ENCODE assay signal across 18 mouse cellular contexts in genomic region chr5:101657698-101658097, GRCm38 (mm10). TPM values are rescaled to one million over a fixed set of nuclear protein-coding genes. Genes with fewer than 3 reads are reported as not detected.
A peak's percentile ranks its signal among the peaks of the same experiment; 100 is the strongest.
DNase-seq lines count a peak whose midpoint lies in the region; ATAC-seq lines count a peak whose summit lies in the region.
"Had no signal": no experiment of that assay in that cellular context is flagged by ENCODE, and none has a peak within 500 bp of the region (broad histone marks: within the 10 kb centered on the region; RNA-seq: fewer than 3 reads in every experiment).

No protein-coding gene starts in this region.

- DNase-seq in midbrain, embryonic 10.5 days (ENCODE audit: low spot score) = peak; percentile 40
- peak; percentile 55 for DNase-seq in hindbrain, embryonic 11.5 days (ENCODE audit: low spot score)
- peak; percentile 21 for DNase-seq in retina, postnatal 1 day
- no peak for DNase-seq in c-Kit-positive CD71-positive TER-119-positive erythroid progenitor cells, embryonic 14.5 days (ENCODE audit: low spot score)
- DNase-seq: cerebellum, adult 11 months; cerebellum, postnatal 14 days; heart, postnatal 36 days; kidney, adult 11 months; thymus, adult 18-20 months had no signal

- H3K36me3 ChIP-seq in midbrain, embryonic 10.5 days = no peaks in the 10 kb centered on the region
- no peaks in the 10 kb centered on the region for H3K36me3 ChIP-seq in midbrain, embryonic 16.5 days (ENCODE audit: control insufficient read depth, insufficient read depth, low read length)
- no peaks in the 10 kb centered on the region for H3K36me3 ChIP-seq in hindbrain, embryonic 11.5 days (ENCODE audit: control insufficient read depth, insufficient read depth, low read length)
- no peaks in the 10 kb centered on the region for H3K36me3 ChIP-seq in hindbrain, embryonic 16.5 days (ENCODE audit: control insufficient read depth, insufficient read depth, low read length)
- no peaks in the 10 kb centered on the region for H3K36me3 ChIP-seq in forebrain, embryonic 12.5 days (replicated peaks)
- H3K36me3 ChIP-seq: embryonic facial prominence, embryonic 12.5 days; G1E; heart, embryonic 12.5 days; limb, embryonic 13.5 days had no signal

- peaks cover 56% of the 10 kb centered on the region for H3K4me1 ChIP-seq in midbrain, embryonic 10.5 days
- H3K4me1 ChIP-seq in midbrain, embryonic 16.5 days (ENCODE audit: control insufficient read depth, insufficient read depth, low read length) = no peaks in the 10 kb centered on the region
- H3K4me1 ChIP-seq in hindbrain, embryonic 11.5 days (replicated peaks; ENCODE audit: control insufficient read depth, insufficient read depth, low read length) = no peaks in the 10 kb centered on the region
- no peaks in the 10 kb centered on the region for H3K4me1 ChIP-seq in hindbrain, embryonic 16.5 days (ENCODE audit: control insufficient read depth, insufficient read depth, low read depth, low read length)
- peaks cover 8% of the 10 kb centered on the region; the same call in 1 of the 2 replicates for H3K4me1 ChIP-seq in forebrain, embryonic 12.5 days
- H3K4me1 ChIP-seq: embryonic facial prominence, embryonic 12.5 days had no signal

- peak overlapping the region; percentile 76 for H3K4me3 ChIP-seq in midbrain, embryonic 10.5 days
- no peak overlapping the region for H3K4me3 ChIP-seq in midbrain, embryonic 16.5 days (ENCODE audit: low read depth, low read length)
- peak overlapping the region; percentile 7; the same call in 1 of the 2 replicates for H3K4me3 ChIP-seq in hindbrain, embryonic 11.5 days (ENCODE audit: low read depth, low read length)
- no peak overlapping the region for H3K4me3 ChIP-seq in hindbrain, embryonic 16.5 days (ENCODE audit: low read length)
- H3K4me3 ChIP-seq in forebrain, embryonic 12.5 days (replicated peaks) = no peak overlapping the region
- H3K4me3 ChIP-seq: embryonic facial prominence, embryonic 12.5 days; heart, embryonic 12.5 days; limb, embryonic 13.5 days had no signal

- peaks cover 100% of the 10 kb centered on the region for H3K27me3 ChIP-seq in midbrain, embryonic 10.5 days (ENCODE audit: low read depth, poor library complexity, severe bottlenecking)
- H3K27me3 ChIP-seq in midbrain, embryonic 16.5 days (ENCODE audit: control insufficient read depth, insufficient read depth, low read depth, low read length) = peaks cover 54% of the 10 kb centered on the region
- peaks cover 82% of the 10 kb centered on the region for H3K27me3 ChIP-seq in hindbrain, embryonic 11.5 days (ENCODE audit: control insufficient read depth, insufficient read depth, low read length)
- H3K27me3 ChIP-seq in hindbrain, embryonic 16.5 days (replicated peaks; ENCODE audit: control insufficient read depth, insufficient read depth, low read length) = peaks cover 46% of the 10 kb centered on the region
- peaks cover 90% of the 10 kb centered on the region for H3K27me3 ChIP-seq in forebrain, embryonic 12.5 days

- no peak overlapping the region for H3K4me2 ChIP-seq in midbrain, embryonic 16.5 days (ENCODE audit: low read length)
- peak overlapping the region; percentile 0; the same call in 1 of the 2 replicates for H3K4me2 ChIP-seq in hindbrain, embryonic 11.5 days (replicated peaks; ENCODE audit: low read depth, low read length)
- 0 out of 2 replicates have a peak overlapping the region, but pooled peaks have one; percentile 12 for H3K4me2 ChIP-seq in hindbrain, embryonic 16.5 days (ENCODE audit: low read length)
- H3K4me2 ChIP-seq in forebrain, embryonic 12.5 days = no peak overlapping the region
- H3K4me2 ChIP-seq: embryonic facial prominence, embryonic 12.5 days; heart, embryonic 12.5 days; limb, embryonic 13.5 days had no signal

- H3K27ac ChIP-seq in midbrain, embryonic 10.5 days (replicated peaks) = 0 out of 2 replicates have a peak overlapping the region, but pooled peaks have one; percentile 49
- H3K27ac ChIP-seq in midbrain, embryonic 16.5 days (ENCODE audit: low read length) = no peak overlapping the region
- no peak overlapping the region for H3K27ac ChIP-seq in hindbrain, embryonic 11.5 days (ENCODE audit: low read depth, low read length)
- no peak overlapping the region for H3K27ac ChIP-seq in hindbrain, embryonic 16.5 days (ENCODE audit: low read depth, low read length)
- no peak overlapping the region for H3K27ac ChIP-seq in forebrain, embryonic 12.5 days
- H3K27ac ChIP-seq: embryonic facial prominence, embryonic 12.5 days; limb, embryonic 13.5 days; liver, embryonic 14.5 days had no signal

- WGBS in midbrain, embryonic 10.5 days = 2% methylated on average over 10 of the region's 10 CpGs
- WGBS in midbrain, embryonic 16.5 days = 4% methylated on average over 10 of the region's 10 CpGs
- 0% methylated on average over 10 of the region's 10 CpGs for WGBS in hindbrain, embryonic 11.5 days
- WGBS in hindbrain, embryonic 16.5 days = 5% methylated on average over 10 of the region's 10 CpGs
- under 1% methylated on average over 10 of the region's 10 CpGs for WGBS in forebrain, embryonic 12.5 days

- no peak for ATAC-seq in midbrain, embryonic 16.5 days
- ATAC-seq in hindbrain, embryonic 11.5 days (ENCODE audit: low FRiP score) = no peak
- no peak for ATAC-seq in hindbrain, embryonic 16.5 days
- ATAC-seq in forebrain, embryonic 12.5 days (ENCODE audit: low FRiP score) = no peak
- ATAC-seq: forebrain, embryonic 16.5 days had no signal

- no peak overlapping the region for H3K9ac ChIP-seq in midbrain, embryonic 16.5 days (ENCODE audit: low read depth, low read length)
- H3K9ac ChIP-seq in hindbrain, embryonic 11.5 days (ENCODE audit: low read depth, low read length) = no peak overlapping the region
- H3K9ac ChIP-seq in hindbrain, embryonic 16.5 days (ENCODE audit: low read depth, low read length) = no peak overlapping the region
- H3K9ac ChIP-seq in forebrain, embryonic 12.5 days = no peak overlapping the region
- H3K9ac ChIP-seq: embryonic facial prominence, embryonic 12.5 days; heart, embryonic 12.5 days; limb, embryonic 13.5 days; liver, embryonic 14.5 days had no signal

- H3K9me3 ChIP-seq in midbrain, embryonic 10.5 days (replicated peaks) = no peaks in the 10 kb centered on the region
- no peaks in the 10 kb centered on the region for H3K9me3 ChIP-seq in midbrain, embryonic 16.5 days (replicated peaks; ENCODE audit: control insufficient read depth, low read length, poor library complexity, severe bottlenecking)
- no peaks in the 10 kb centered on the region for H3K9me3 ChIP-seq in hindbrain, embryonic 11.5 days (ENCODE audit: control insufficient read depth, low read length)
- no peaks in the 10 kb centered on the region for H3K9me3 ChIP-seq in hindbrain, embryonic 16.5 days (ENCODE audit: control insufficient read depth, low read length)
- H3K9me3 ChIP-seq in forebrain, embryonic 12.5 days = no peaks in the 10 kb centered on the region
- H3K9me3 ChIP-seq: embryonic facial prominence, embryonic 12.5 days; heart, embryonic 12.5 days; limb, embryonic 13.5 days had no signal

RNA-seq across cellular contexts. Expression of gene Nkx6-1, which starts 7.1 kb away (rescaled TPM):
- polyA plus RNA-seq in midbrain, embryonic 10.5 days (2016; fragmentation: Nextera tagmentation; extraction: Ambion mirVana) = 9.0 and 11.0 TPM in 2 replicates
- polyA plus RNA-seq in midbrain, embryonic 16.5 days (2015; fragmentation: Nextera tagmentation; extraction: Ambion mirVana) = 0.94 and 1.6 TPM in 2 replicates
- polyA plus RNA-seq in hindbrain, embryonic 11.5 days (2014; fragmentation: Nextera tagmentation; extraction: Ambion mirVana) = 9.8 and 14.7 TPM in 2 replicates
- 3.8 and 5.1 TPM in 2 replicates for polyA plus RNA-seq in hindbrain, embryonic 16.5 days (2015; fragmentation: Nextera tagmentation; extraction: Ambion mirVana)
- polyA plus RNA-seq in forebrain, embryonic 12.5 days (2016; fragmentation: Nextera tagmentation; extraction: Ambion mirVana) = 0.40 and 0.50 TPM in 2 replicates
- polyA plus RNA-seq: G1E had no signal

Comparison
In these comparisons a context has a peak if more than half of its experiments do, and no peak if none do; other contexts are left out.
1. H3K4me3 ChIP-seq: peak in midbrain, embryonic 10.5 days (single experiment) and hindbrain, embryonic 11.5 days (single experiment); none in midbrain, embryonic 16.5 days (single experiment), hindbrain, embryonic 16.5 days (single experiment) and forebrain, embryonic 12.5 days (single experiment).
2. H3K4me2 ChIP-seq: peak in hindbrain, embryonic 11.5 days (single experiment) and hindbrain, embryonic 16.5 days (single experiment); none in midbrain, embryonic 16.5 days (single experiment) and forebrain, embryonic 12.5 days (single experiment).